Mouse (Mus musculus) C2C12 (cell line): ENCODE measurements around the gene Trmt61a. TPM values are rescaled to one million over a fixed set of nuclear protein-coding genes. Genes with fewer than 3 reads are reported as not detected.
A peak's percentile ranks its signal among the peaks of the same experiment; 100 is the strongest.
"Not testable (repeated sequence)": the region's sequence is repeated elsewhere in the genome, so short reads cannot be mapped to it uniquely, and the experiment has no call there.

Experiments
- H3K27me3 ChIP-seq: one replicate; pipeline ENCODE4 v1.6.1; 2011; ENCODE audit not compliant: control insufficient read depth, insufficient read depth, insufficient read length
- H3K36me3 ChIP-seq: one replicate; pipeline ENCODE4 v1.6.1; 2011; ENCODE audit not compliant: control insufficient read depth, insufficient read depth
- H3K4me3 ChIP-seq: one replicate; pipeline ENCODE4 v1.5.1; 2011; ENCODE audit warnings: mild to moderate bottlenecking, control low read depth; ENCODE audit not compliant: poor library complexity, insufficient read depth, severe bottlenecking
- H3K79me2 ChIP-seq: one replicate; pipeline ENCODE4 v1.6.1; 2011; ENCODE audit not compliant: control insufficient read depth, insufficient read depth
- H3K79me3 ChIP-seq: one replicate; pipeline ENCODE4 v1.6.1; 2011; ENCODE audit warnings: low read depth, control low read depth
- H3ac ChIP-seq: one replicate; pipeline ENCODE3; 2011; ENCODE audit warnings: low read depth; ENCODE audit not compliant: control insufficient read depth, insufficient read length
- CEBPB ChIP-seq: IDR thresholded peaks from one replicate; pipeline ENCODE4 v1.6.1; 2011; ENCODE audit warnings: low read depth, mild to moderate bottlenecking, control low read depth, moderate library complexity
- CTCF ChIP-seq: IDR thresholded peaks from one replicate; pipeline ENCODE4 v1.5.1; 2011; ENCODE audit not compliant: control insufficient read depth, insufficient read depth, insufficient read length
- FOSL1 ChIP-seq: IDR thresholded peaks from one replicate; pipeline ENCODE4 v1.8.0; 2011; ENCODE audit warnings: mild to moderate bottlenecking, low read length; ENCODE audit not compliant: poor library complexity, insufficient read depth, severe bottlenecking
- MAX ChIP-seq: IDR thresholded peaks from one replicate; pipeline ENCODE4 v1.6.1; 2011; ENCODE audit warnings: mild to moderate bottlenecking, control low read depth
- MYOD1 ChIP-seq: IDR thresholded peaks from one replicate; pipeline ENCODE4 v1.6.1; 2011; ENCODE audit warnings: low read depth; ENCODE audit not compliant: control insufficient read depth, insufficient read length
- MYOG ChIP-seq: IDR thresholded peaks from one replicate; pipeline ENCODE4 v1.6.1; 2011; ENCODE audit not compliant: control insufficient read depth, insufficient read length; ENCODE audit errors: extremely low read depth
- USF1 ChIP-seq: IDR thresholded peaks from one replicate; pipeline ENCODE4 v1.6.1; 2011; ENCODE audit warnings: low read depth, mild to moderate bottlenecking, control low read depth, moderate library complexity
- polyA plus RNA-seq: library from polyadenylated mRNA; unstranded; fragments of >200 nt; fragmentation: generic; extraction: Trizol; gene quantifications from one replicate; pipeline ENCODE4 v1.2.1, GENCODE M21; 2012; ENCODE audit warnings: missing spikeins

Gene Trmt61a
- polyA plus RNA-seq, 1 experiment = 32.1 TPM

DNA sequence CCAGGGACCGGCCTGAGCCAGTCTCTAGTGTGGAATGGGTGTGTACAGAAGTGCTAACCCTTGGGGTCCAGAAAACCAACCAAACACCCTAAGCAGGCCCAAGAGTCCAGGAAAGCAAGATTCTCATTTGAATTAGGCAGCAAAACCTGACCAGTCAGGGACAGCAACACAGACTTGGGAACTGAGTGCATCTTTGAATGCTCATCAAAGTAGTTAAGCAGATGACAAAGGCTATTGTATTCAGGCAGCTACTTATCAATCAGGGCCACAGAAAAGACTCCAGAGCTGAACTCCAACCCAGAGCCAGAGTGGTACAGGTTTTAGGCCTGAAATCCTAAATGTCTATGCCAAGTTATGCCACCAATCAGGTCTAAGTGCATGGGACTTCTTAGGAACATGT, 17.3 kb upstream of the Trmt61a start:
- Histone ChIP-seq H3ac (no peak overlapping the region), H3K36me3 (peaks cover 20% of the 10 kb centered on the region), H3K4me3 (no peak overlapping the region), H3K27me3 (no peaks in the 10 kb centered on the region), H3K79me2 (no peaks in the 10 kb centered on the region), H3K79me3 (no peaks in the 10 kb centered on the region)
- no peak for TF ChIP-seq CTCF
- TF ChIP-seq USF1 = no peak
- TF ChIP-seq MYOD1 = no peak
- no peak for TF ChIP-seq CEBPB
- no peak for TF ChIP-seq MAX
- TF ChIP-seq FOSL1 = no peak
- no peak for TF ChIP-seq MYOG

DNA sequence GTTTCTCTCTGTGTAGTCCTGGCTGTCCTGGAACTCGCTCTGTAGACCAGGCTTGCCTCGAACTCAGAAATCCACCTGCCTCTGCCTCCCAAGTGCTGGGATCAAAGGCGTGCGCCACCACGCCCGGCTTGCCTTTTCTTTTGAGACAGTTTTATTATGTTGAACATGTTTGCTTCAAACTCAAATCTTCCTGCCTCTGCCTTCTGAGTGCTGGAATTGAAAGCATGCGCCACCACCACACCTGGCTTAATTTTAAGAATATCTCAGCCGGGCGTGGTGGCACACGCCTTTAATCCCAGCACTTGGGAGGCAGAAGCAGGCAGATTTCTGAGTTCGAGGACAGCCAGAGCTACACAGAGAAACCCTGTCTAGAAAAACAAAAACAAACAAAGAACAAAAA, 16.4 kb upstream of the Trmt61a start:
- H3K27me3 ChIP-seq, H3K79me2 ChIP-seq, H3K4me3 ChIP-seq, H3ac ChIP-seq, H3K79me3 ChIP-seq: not testable (repeated sequence)
- peaks cover 12% of the 10 kb centered on the region for H3K36me3 ChIP-seq

DNA sequence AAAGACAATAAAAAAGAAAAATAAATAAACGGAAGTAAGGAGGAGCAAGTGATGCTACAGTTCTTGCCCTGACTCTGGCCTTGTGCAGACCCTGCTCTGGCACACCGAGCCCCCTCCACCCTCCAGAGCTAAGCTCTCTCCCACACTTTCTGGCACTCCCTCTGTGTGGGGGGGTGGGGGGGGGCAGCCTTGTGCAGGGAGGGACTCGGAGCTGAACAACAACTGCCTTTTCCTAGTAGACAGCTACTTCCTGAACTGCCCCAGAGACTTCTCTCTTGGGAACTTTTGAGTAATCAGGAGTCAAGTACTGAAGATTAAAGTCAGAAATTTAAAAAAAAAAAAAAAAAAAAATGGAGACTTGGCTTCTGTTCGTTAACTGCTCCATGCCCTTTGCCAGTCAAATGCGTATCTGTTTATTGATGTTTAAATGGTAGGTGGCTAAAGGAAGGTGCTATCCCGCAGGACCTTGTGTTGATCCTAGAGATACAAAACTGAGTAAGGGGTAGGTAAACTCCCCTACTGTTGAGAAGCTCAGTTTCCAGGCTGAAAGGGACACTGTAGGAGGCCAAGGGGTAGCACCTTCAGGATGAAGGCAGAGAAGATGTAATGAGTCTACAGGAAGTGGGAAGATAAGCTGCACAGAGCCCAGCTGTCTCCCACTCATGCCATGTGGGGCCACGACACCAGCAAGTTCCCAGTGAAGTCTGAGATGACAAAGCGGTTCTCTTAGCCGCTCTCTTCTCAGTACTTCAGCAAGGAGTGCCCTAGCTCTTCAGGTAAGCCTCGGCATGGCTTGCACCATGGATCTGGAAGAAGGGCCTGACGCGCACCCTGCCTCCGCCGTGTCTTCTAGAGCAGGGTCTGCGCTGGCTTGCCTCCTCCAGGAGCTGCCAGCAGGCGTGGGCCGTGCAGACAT, 14.4 kb upstream of the Trmt61a start:
- peaks cover 6% of the 10 kb centered on the region for H3K36me3 ChIP-seq
- H3K79me2 ChIP-seq = no peaks in the 10 kb centered on the region
- no peak for TF ChIP-seq CEBPB
- TF ChIP-seq MYOD1 = peak; percentile 81
- H3K27me3 ChIP-seq = no peaks in the 10 kb centered on the region
- H3ac ChIP-seq = no peak overlapping the region
- no peak overlapping the region for H3K4me3 ChIP-seq
- no peaks in the 10 kb centered on the region for H3K79me3 ChIP-seq

DNA sequence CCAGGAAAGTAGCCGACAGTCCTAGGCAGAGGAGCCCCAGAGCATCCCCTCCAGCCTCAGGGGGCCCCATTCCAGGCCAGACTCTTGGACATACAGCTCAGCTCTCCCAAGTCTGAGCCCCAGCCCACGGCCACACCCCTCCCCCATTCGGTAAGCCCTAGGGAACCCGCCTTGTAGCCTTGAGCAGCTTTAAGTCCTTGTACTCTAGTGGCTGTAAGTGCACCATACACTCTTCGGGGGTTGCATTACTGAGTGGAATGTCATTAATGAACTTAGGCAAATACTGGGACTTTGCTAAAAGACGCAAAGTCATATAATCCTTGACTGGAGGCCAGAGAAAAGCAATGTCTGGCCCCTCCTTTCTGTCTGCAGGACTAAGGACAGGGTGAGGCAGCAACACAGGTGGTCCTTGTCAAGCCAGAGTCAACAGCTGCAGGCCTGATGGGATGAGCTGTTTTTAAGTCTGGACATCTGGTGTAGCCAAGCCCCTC, 13.7 kb upstream of the Trmt61a start:
- Histone ChIP-seq H3K27me3 (no peaks in the 10 kb centered on the region), H3ac (no peak overlapping the region), H3K79me2 (no peaks in the 10 kb centered on the region), H3K36me3 (peaks cover 6% of the 10 kb centered on the region), H3K4me3 (no peak overlapping the region), H3K79me3 (no peaks in the 10 kb centered on the region)
- TF ChIP-seq MYOD1 (peak; percentile 99), CTCF (no peak)

DNA sequence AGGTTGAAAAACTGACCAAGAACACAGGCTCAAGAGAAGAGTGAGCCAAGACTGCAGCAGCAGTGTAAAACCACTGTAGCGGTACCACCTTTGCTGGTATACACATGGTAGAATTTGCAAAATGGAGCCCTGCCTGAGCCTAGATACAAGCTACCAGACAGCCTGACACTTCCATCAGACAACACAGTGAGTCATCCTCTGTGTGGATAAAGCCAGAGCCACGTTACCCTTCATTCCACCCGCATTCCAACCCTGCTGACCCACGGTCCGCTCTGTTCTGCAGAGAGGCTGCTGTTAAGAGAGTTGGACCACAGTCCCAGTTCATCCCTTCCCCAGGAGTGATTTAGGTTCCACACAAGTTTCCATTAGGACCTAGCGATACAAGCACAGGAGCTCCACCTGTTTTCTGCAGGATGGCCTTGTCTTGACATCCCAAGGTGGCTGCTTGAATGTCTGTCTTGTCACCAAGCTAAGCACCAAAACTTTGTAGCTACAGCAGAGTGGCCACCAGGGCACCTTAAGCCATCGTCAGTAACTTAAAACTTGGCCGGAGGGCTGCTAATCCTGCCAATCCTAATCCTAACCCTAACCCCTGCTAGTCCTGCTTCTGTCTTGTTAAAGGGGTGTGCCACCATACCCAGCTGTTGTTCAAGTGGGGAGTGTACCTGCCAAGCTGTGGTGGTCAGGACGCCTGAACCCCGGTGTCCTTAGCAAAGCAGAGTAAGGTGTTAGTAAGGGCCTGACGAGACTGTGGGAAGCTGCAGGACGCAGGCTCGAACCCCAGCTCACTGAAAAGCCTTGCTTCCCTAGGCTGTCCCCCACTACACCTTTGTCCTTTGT, 12.6 kb upstream of the Trmt61a start:
- Histone ChIP-seq H3K4me3 (no peak overlapping the region), H3K36me3 (peaks cover 6% of the 10 kb centered on the region), H3K79me3 (no peaks in the 10 kb centered on the region), H3ac (no peak overlapping the region), H3K79me2 (no peaks in the 10 kb centered on the region), H3K27me3 (no peaks in the 10 kb centered on the region)
- TF ChIP-seq MYOD1 (peak; percentile 56), FOSL1 (no peak), MAX (peak; percentile 60), CEBPB (no peak)

DNA sequence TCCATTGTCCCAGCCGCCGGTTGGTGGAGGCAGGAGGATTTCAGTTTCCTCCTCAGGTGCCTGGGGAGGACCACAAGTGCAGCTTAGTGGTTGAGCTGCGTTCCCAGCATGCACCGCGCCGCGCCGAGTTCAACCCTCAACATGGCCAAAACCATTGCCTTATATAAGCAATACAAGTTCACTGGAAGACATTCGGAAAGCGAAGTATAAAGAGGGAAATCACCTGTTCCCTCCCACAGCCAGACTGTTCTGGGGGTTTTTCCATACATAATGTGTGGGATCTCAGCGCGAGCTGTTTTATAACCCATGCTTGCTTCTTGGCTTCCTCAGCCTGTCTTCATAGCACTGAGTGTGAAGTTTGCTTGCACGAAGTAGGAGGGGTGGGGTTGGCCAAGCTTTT, 11.5 kb upstream of the Trmt61a start:
- Histone ChIP-seq H3K79me2 (no peaks in the 10 kb centered on the region), H3K27me3 (no peaks in the 10 kb centered on the region), H3K36me3 (peaks cover 6% of the 10 kb centered on the region), H3ac (no peak overlapping the region), H3K79me3 (no peaks in the 10 kb centered on the region), H3K4me3 (no peak overlapping the region)
- TF ChIP-seq FOSL1 (no peak), CEBPB (no peak), MYOD1 (no peak), MYOG (no peak), MAX (no peak), CTCF (no peak)
